Mouse (Mus musculus) embryonic fibroblast, embryonic 13.5 days (primary cell): Measurements from ENCODE around the gene Ylpm1. TPM values are rescaled to one million over a fixed set of nuclear protein-coding genes. Genes with fewer than 3 reads are reported as not detected.
A peak's percentile ranks its signal among the peaks of the same experiment; 100 is the strongest.

ENCODE experiments used
- H3K27ac ChIP-seq: 2 replicates; pipeline ENCODE4 v1.5.1; 2012; ENCODE audit warnings: low read length, control low read depth, inconsistent platforms; ENCODE audit not compliant: insufficient read depth
- H3K4me1 ChIP-seq: 2 replicates; pipeline ENCODE4 v1.6.1; 2011; ENCODE audit warnings: low read length; ENCODE audit not compliant: control insufficient read depth, insufficient read depth
- H3K4me3 ChIP-seq: 2 replicates; pipeline ENCODE4 v1.5.1; 2011; ENCODE audit warnings: mild to moderate bottlenecking, control low read depth, low read length; ENCODE audit not compliant: insufficient read depth
- CTCF ChIP-seq: IDR thresholded peaks from 2 replicates; pipeline ENCODE4 v1.5.1; 2011; ENCODE audit warnings: mild to moderate bottlenecking, control low read depth, low read length, moderate library complexity, borderline replicate concordance; ENCODE audit not compliant: insufficient read depth
- POLR2A ChIP-seq: IDR thresholded peaks from 2 replicates; pipeline ENCODE4 v1.6.1; 2011; ENCODE audit warnings: low read depth, mild to moderate bottlenecking, control low read depth, low read length, moderate library complexity
- polyA plus RNA-seq: library from polyadenylated mRNA; stranded (reverse); fragments of >200 nt; gene quantifications from 2 replicates; pipeline ENCODE4 v1.2.4, GENCODE M21; 2011; ENCODE audit warnings: low read depth; ENCODE audit not compliant: missing spikeins, insufficient read length

Gene Ylpm1
- polyA plus RNA-seq, 1 experiment: 61.3 TPM

GRCm38 (mm10) chr12:85104789-85105188 is 108.7 kb downstream of the Ylpm1 start:
- Histone ChIP-seq H3K4me3 (no peak overlapping the region), H3K4me1 (0 out of 2 replicates have a peak, but pooled peaks cover 2% of the 10 kb centered on the region), H3K27ac (no peak overlapping the region)
- TF ChIP-seq CTCF (no peak), POLR2A (no peak)

- H3K27ac ChIP-seq: no peak overlapping the region
- H3K4me1 ChIP-seq: no peaks in the 10 kb centered on the region
- TF ChIP-seq CTCF (no peak), POLR2A (no peak)
- H3K4me3 ChIP-seq: no peak overlapping the region
These were observed 110.2 kb downstream of the Ylpm1 start for GRCm38 (mm10) chr12:85106292-85106691.

GRCm38 (mm10) chr12:85108643-85109042 is 112.5 kb downstream of the Ylpm1 start:
- peaks cover 8% of the 10 kb centered on the region for H3K4me1 ChIP-seq
- no peak for TF ChIP-seq POLR2A
- TF ChIP-seq CTCF: no peak
- no peak overlapping the region for H3K27ac ChIP-seq
- no peak overlapping the region for H3K4me3 ChIP-seq

GRCm38 (mm10) chr12:85109426-85109825 is 113.3 kb downstream of the Ylpm1 start:
- Histone ChIP-seq H3K4me1 (peaks cover 8% of the 10 kb centered on the region), H3K4me3 (no peak overlapping the region), H3K27ac (no peak overlapping the region)
- TF ChIP-seq POLR2A: no peak
- TF ChIP-seq CTCF: no peak

GRCm38 (mm10) chr12:85110011-85110697 is 114.0 kb downstream of the Ylpm1 start:
- Histone ChIP-seq H3K4me1 (peaks cover 8% of the 10 kb centered on the region), H3K27ac (peak overlapping the region; percentile 53), H3K4me3 (peak overlapping the region; percentile 83)
- TF ChIP-seq POLR2A (peak; percentile 52), CTCF (no peak)

- TF ChIP-seq POLR2A: peak; percentile 88
- no peak for TF ChIP-seq CTCF
- Histone ChIP-seq H3K4me3 (peak within 1 kb of the TSS; percentile 83), H3K27ac (peak within 1 kb of the TSS; percentile 53), H3K4me1 (peaks cover 11% of the 10 kb centered on the region)
These were observed 114.8 kb downstream of the Ylpm1 start, which contains the start of the genes Prox2 and Dlst for GRCm38 (mm10) chr12:85110698-85111592. Prox2 (minus strand) TSS chr12:85110759. Dlst (plus strand) TSS chr12:85110833.

- Histone ChIP-seq H3K4me3 (peak overlapping the region; percentile 83), H3K27ac (no peak overlapping the region), H3K4me1 (peaks cover 11% of the 10 kb centered on the region)
- no peak for TF ChIP-seq POLR2A
- TF ChIP-seq CTCF: no peak
These were observed 116.6 kb downstream of the Ylpm1 start for GRCm38 (mm10) chr12:85112550-85113251.

- Histone ChIP-seq H3K4me1 (peaks cover 11% of the 10 kb centered on the region), H3K4me3 (no peak overlapping the region), H3K27ac (no peak overlapping the region)
- TF ChIP-seq CTCF (no peak), POLR2A (no peak)
These were observed 117.2 kb downstream of the Ylpm1 start for GRCm38 (mm10) chr12:85113337-85113736.

GRCm38 (mm10) chr12:85113917-85114316 is 117.8 kb downstream of the Ylpm1 start:
- Histone ChIP-seq H3K4me1 (peaks cover 11% of the 10 kb centered on the region), H3K27ac (no peak overlapping the region), H3K4me3 (no peak overlapping the region)
- no peak for TF ChIP-seq POLR2A
- TF ChIP-seq CTCF: no peak

- H3K4me1 ChIP-seq: peaks cover 11% of the 10 kb centered on the region
- H3K4me3 ChIP-seq: no peak overlapping the region
- H3K27ac ChIP-seq: no peak overlapping the region
- no peak for TF ChIP-seq CTCF
- no peak for TF ChIP-seq POLR2A
These were observed 119.6 kb downstream of the Ylpm1 start for GRCm38 (mm10) chr12:85115678-85116077.

Other genes starting within 250 kb of the Ylpm1 start
- 203 and 205 TPM in 2 replicates for gene Npc2, start 223.2 kb upstream of the Ylpm1 start, polyA plus RNA-seq
- gene Isca2, start 223.1 kb upstream of the Ylpm1 start, polyA plus RNA-seq: 44.7 and 50.5 TPM in 2 replicates
- gene Ltbp2, start 119.8 kb upstream of the Ylpm1 start, polyA plus RNA-seq: 182 and 264 TPM in 2 replicates
- gene Fcf1, start 25.4 kb upstream of the Ylpm1 start, polyA plus RNA-seq: 89.0 and 100 TPM in 2 replicates
- 29.0 and 29.4 TPM in 2 replicates for gene Arel1, start 25.4 kb upstream of the Ylpm1 start, polyA plus RNA-seq
- gene Prox2, start 114.4 kb downstream of the Ylpm1 start, polyA plus RNA-seq: 1.2 and 1.5 TPM in 2 replicates
- gene Dlst, start 114.5 kb downstream of the Ylpm1 start, polyA plus RNA-seq: 145 and 151 TPM in 2 replicates
- gene Rps6kl1, start 154.9 kb downstream of the Ylpm1 start, polyA plus RNA-seq: not detected in 2 replicates
- gene Pgf, start 181.5 kb downstream of the Ylpm1 start, polyA plus RNA-seq: 3.7 and 6.6 TPM in 2 replicates
- 51.1 and 54.8 TPM in 2 replicates for gene Eif2b2, start 223.2 kb downstream of the Ylpm1 start, polyA plus RNA-seq